Mouse (Mus musculus) lung, adult 2 months (tissue): ENCODE data around the gene Cyfip2.

Experiments used
- CTCF ChIP-seq: fragments of 200-500 bp; IDR thresholded peaks from 2 replicates; pipeline ENCODE4 v1.5.1; 2011; ENCODE audit warnings: mild to moderate bottlenecking, low read length, control low read depth; ENCODE audit not compliant: insufficient read depth
- POLR2A ChIP-seq: fragments of 200-500 bp; IDR thresholded peaks from 2 replicates; pipeline ENCODE4 v1.6.1; 2011; ENCODE audit warnings: low read depth, mild to moderate bottlenecking, control low read depth, low read length, borderline replicate concordance; ENCODE audit errors: extremely low read depth

GRCm38 (mm10) chr11:46255291-46255690 lies 57.4 kb downstream of the Cyfip2 start:
- TF ChIP-seq CTCF, result no peak
- no peak for TF ChIP-seq POLR2A
